Mouse (Mus musculus) cerebellum, adult 2 months (tissue): ENCODE measurements around the gene Slc4a4.

Source experiments
- CTCF ChIP-seq: fragments of 200-500 bp; IDR thresholded peaks from 2 replicates; pipeline ENCODE4 v1.5.1; 2011; ENCODE audit warnings: low read depth, mild to moderate bottlenecking, control low read depth, low read length, moderate library complexity, borderline replicate concordance; ENCODE audit not compliant: insufficient read depth
- POLR2A ChIP-seq: fragments of 200-500 bp; IDR thresholded peaks from 2 replicates; pipeline ENCODE4 v1.6.1; 2011; ENCODE audit warnings: low read length, control low read depth, borderline replicate concordance; ENCODE audit not compliant: insufficient read depth

GRCm38 (mm10) chr5:88916501-88916971, 29.9 kb downstream of the Slc4a4 start:
- no peak for TF ChIP-seq CTCF
- no peak for TF ChIP-seq POLR2A
